Mouse (Mus musculus) CH12.LX (cell line): ENCODE results near the gene Qk. TPM values are rescaled to one million over a fixed set of nuclear protein-coding genes. Genes with fewer than 3 reads are reported as not detected.

Experiments used
- DNase-seq: peaks from one replicate; pipeline ENCODE4 v3.0.0-alpha.2; 2013; ENCODE audit errors: extremely low read depth
- H3K27ac ChIP-seq: 2 replicates; pipeline ENCODE4 v1.5.1; 2012; ENCODE audit warnings: low read depth, mild to moderate bottlenecking, control low read depth, moderate library complexity; ENCODE audit not compliant: insufficient read depth
- H3K27me3 ChIP-seq: replicated peaks from 2 replicates; pipeline ENCODE3; 2012; ENCODE audit warnings: inconsistent platforms
- H3K36me3 ChIP-seq, 2 experiments: replicated peaks in 1 of 2; 2 replicates each; pipeline versions ENCODE3 to v1.6.1; 2012; ENCODE audit warnings: inconsistent platforms in 1 of 2, low read length in 1 of 2, mild to moderate bottlenecking in 1 of 2, mixed read lengths in 1 of 2, moderate library complexity in 1 of 2; ENCODE audit not compliant: control insufficient read depth in 1 of 2, insufficient read depth in 1 of 2
- H3K4me1 ChIP-seq, 2 experiments: 2 replicates each; pipeline ENCODE4 v1.6.1; 2012; ENCODE audit warnings: inconsistent platforms in 1 of 2, moderate library complexity in 1 of 2; ENCODE audit not compliant: insufficient read depth in 2 of 2, control insufficient read depth in 1 of 2
- H3K4me2 ChIP-seq: 2 replicates; pipeline ENCODE4 v1.6.1; 2012; ENCODE audit warnings: low read depth, mild to moderate bottlenecking, control low read depth; ENCODE audit not compliant: poor library complexity, insufficient read depth, severe bottlenecking
- H3K4me3 ChIP-seq, 3 experiments: fragments of 150-350 bp in 1 of 3; sonication (generic) in 1 of 3; replicated peaks in 1 of 3; 2 replicates each; pipeline versions ENCODE3 to v1.5.1; 2011 to 2012; ENCODE audit warnings: low read depth in 2 of 3, low read length in 2 of 3, mild to moderate bottlenecking in 2 of 3, moderate library complexity in 2 of 3, control low read depth in 1 of 3, improper control_type of control experiment in 1 of 3, inconsistent platforms in 1 of 3, mixed read lengths in 1 of 3; ENCODE audit not compliant: poor library complexity in 1 of 3
- H3K79me2 ChIP-seq: replicated peaks from 2 replicates; pipeline ENCODE4 v1.6.1; 2012; ENCODE audit warnings: mild to moderate bottlenecking, moderate library complexity; ENCODE audit not compliant: control insufficient read depth, poor library complexity, insufficient read depth, severe bottlenecking; ENCODE audit errors: extremely low read depth
- H3K9ac ChIP-seq: 2 replicates; pipeline ENCODE4 v1.6.1; 2012; ENCODE audit warnings: low read depth, mild to moderate bottlenecking, control low read depth, moderate library complexity; ENCODE audit not compliant: insufficient read depth
- H3K9me3 ChIP-seq: replicated peaks from 2 replicates; pipeline ENCODE3; 2012; ENCODE audit warnings: low read length, inconsistent platforms, mixed read lengths
- CHD2 ChIP-seq: IDR thresholded peaks from 2 replicates; pipeline ENCODE4 v1.6.1; 2011; ENCODE audit warnings: low read length, improper control_type of control experiment
- E2F4 ChIP-seq: IDR thresholded peaks from 2 replicates; pipeline ENCODE4 v1.6.1; 2011; ENCODE audit warnings: low read depth, low read length, improper control_type of control experiment; ENCODE audit not compliant: insufficient replicate concordance
- ELF1 ChIP-seq: IDR thresholded peaks from 2 replicates; pipeline ENCODE4 v1.6.1; 2014; ENCODE audit warnings: low read depth, mild to moderate bottlenecking, inconsistent platforms, low read length, improper control_type of control experiment
- EP300 ChIP-seq: IDR thresholded peaks from 2 replicates; pipeline ENCODE4 v1.6.1; 2011; ENCODE audit warnings: low read length, improper control_type of control experiment
- ETS1 ChIP-seq: conservative IDR thresholded peaks from 2 replicates; pipeline ENCODE4 v1.6.1; 2012; ENCODE audit warnings: low read depth, mild to moderate bottlenecking, inconsistent platforms, low read length, improper control_type of control experiment, moderate library complexity
- GABPA ChIP-seq: IDR thresholded peaks from 2 replicates; pipeline ENCODE4 v1.6.1; 2012; ENCODE audit warnings: low read depth, low read length, improper control_type of control experiment, inconsistent platforms; ENCODE audit not compliant: insufficient replicate concordance
- HCFC1 ChIP-seq: IDR thresholded peaks from 2 replicates; pipeline ENCODE4 v1.6.1; 2012; ENCODE audit warnings: low read depth, mild to moderate bottlenecking, inconsistent platforms, low read length, improper control_type of control experiment
- IRF4 ChIP-seq: IDR thresholded peaks from 2 replicates; pipeline ENCODE4 v1.6.1; 2014; ENCODE audit warnings: low read depth, mild to moderate bottlenecking, inconsistent platforms, low read length, improper control_type of control experiment
- JUND ChIP-seq: conservative IDR thresholded peaks from 2 replicates; pipeline ENCODE4 v1.6.1; 2011; ENCODE audit warnings: low read depth, low read length, improper control_type of control experiment
- MEF2A ChIP-seq: IDR thresholded peaks from 2 replicates; pipeline ENCODE4 v1.6.1; 2014; ENCODE audit warnings: low read depth, mild to moderate bottlenecking, inconsistent platforms, low read length, improper control_type of control experiment, borderline replicate concordance
- MXI1 ChIP-seq: IDR thresholded peaks from 2 replicates; pipeline ENCODE4 v1.6.1; 2011; ENCODE audit warnings: mild to moderate bottlenecking, low read depth, low read length, improper control_type of control experiment
- NRF1 ChIP-seq: IDR thresholded peaks from 2 replicates; pipeline ENCODE4 v1.6.1; 2014; ENCODE audit warnings: low read depth, mild to moderate bottlenecking, inconsistent platforms, low read length, improper control_type of control experiment, moderate library complexity
- PAX5 ChIP-seq: IDR thresholded peaks from 2 replicates; pipeline ENCODE4 v1.6.1; 2012; ENCODE audit warnings: low read length, inconsistent platforms, mixed read lengths
- SIN3A ChIP-seq: IDR thresholded peaks from 2 replicates; pipeline ENCODE4 v1.6.1; 2012; ENCODE audit warnings: low read length, improper control_type of control experiment, inconsistent platforms
- SMC3 ChIP-seq: IDR thresholded peaks from 2 replicates; pipeline ENCODE4 v1.6.1; 2011; ENCODE audit warnings: low read depth, low read length, improper control_type of control experiment
- USF2 ChIP-seq: conservative IDR thresholded peaks from 2 replicates; pipeline ENCODE4 v1.6.1; 2011; ENCODE audit warnings: low read depth, low read length, improper control_type of control experiment
- ZC3H11A ChIP-seq: IDR thresholded peaks from 2 replicates; pipeline ENCODE4 v1.6.1; 2012; ENCODE audit warnings: low read depth, mild to moderate bottlenecking, inconsistent platforms, low read length, improper control_type of control experiment
- ZMIZ1 ChIP-seq: IDR thresholded peaks from 2 replicates; pipeline ENCODE4 v1.6.1; 2012; ENCODE audit warnings: low read depth, mild to moderate bottlenecking, inconsistent platforms, low read length, improper control_type of control experiment
- dilution Hi-C: fragments of 300-500 bp; cut with MboI; formaldehyde crosslinking; loops from 2 replicates; pipeline ENCODE4 v1.14.3; 2020; ENCODE audit warnings: low sequenced_read_pairs; ENCODE audit not compliant: extremely low pct_unique_long_range_greater_than_20kb, extremely low pct_ligation_motif_present
- in situ Hi-C: fragments of 300-500 bp; cut with MboI; formaldehyde crosslinking; loops from 3 replicates; pipeline ENCODE4 v1.14.3; 2019; ENCODE audit warnings: low sequenced_read_pairs, low pct_ligation_motif_present, low pct_unique_long_range_greater_than_20kb, mixed read lengths
- polyA plus RNA-seq: library from polyadenylated mRNA; unstranded; fragments of >175 nt; gene quantifications from 2 replicates; pipeline ENCODE4 v1.2.1, GENCODE M21; 2012; ENCODE audit warnings: low read depth; ENCODE audit not compliant: insufficient read length
- total RNA-seq, 2 experiments: library from RNA; depleted of rRNA; stranded (reverse); fragments of 300-350 nt in 1 of 2; fragments of >200 nt in 1 of 2; gene quantifications; 2 replicates each; pipeline ENCODE4 v1.2.3; 2012 to 2014

Gene Qk
- total and polyA plus RNA-seq, 3 experiments = 22.2 to 51.4 (median 29.3) TPM

GRCm38 (mm10) chr17:10367044-10367443 is 47.4 kb upstream of the Qk start:
- no peak overlapping the region for H3K27ac ChIP-seq
- TF ChIP-seq GABPA = no peak
- no peak overlapping the region for H3K9ac ChIP-seq
- no peaks in the 10 kb centered on the region for H3K79me2 ChIP-seq
- dilution Hi-C loops = no loop called here
- in situ Hi-C loops = no loop called here
- H3K9me3 ChIP-seq = no peaks in the 10 kb centered on the region
- no peak for DNase-seq
- peaks cover 2 to 12% of the 10 kb centered on the region in 2 experiments; a peak in 3 of 4 replicates for H3K4me1 ChIP-seq
- no peaks in the 10 kb centered on the region for H3K27me3 ChIP-seq
- no peak overlapping the region for H3K4me2 ChIP-seq
- no peaks in the 10 kb centered on the region for H3K36me3 ChIP-seq
- no peak overlapping the region for H3K4me3 ChIP-seq

DNA sequence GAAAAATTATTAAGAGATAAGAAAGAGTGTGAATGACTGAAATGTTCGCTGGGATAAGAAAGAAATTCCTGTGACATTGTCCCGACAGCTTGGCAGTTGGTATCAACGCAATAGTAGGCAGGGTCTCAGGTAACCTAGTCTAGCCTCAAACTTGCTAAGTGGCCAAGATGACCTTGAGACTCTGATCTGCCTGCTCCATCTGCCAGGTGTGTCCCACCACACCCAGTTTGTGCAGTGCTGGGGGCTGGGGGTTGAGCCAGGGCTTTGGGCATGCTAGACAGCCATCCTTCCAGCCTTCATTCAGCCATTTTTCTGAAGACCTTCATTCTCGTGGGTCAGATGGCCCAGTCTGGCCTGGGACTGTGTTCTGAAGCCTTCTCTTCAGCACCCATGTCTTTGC is 46.9 kb upstream of the Qk start:
- Histone ChIP-seq H3K4me3 (no peak overlapping the region), H3K9ac (no peak overlapping the region)
- TF ChIP-seq ETS1 = no peak
- TF ChIP-seq EP300 = no peak
- no peak for TF ChIP-seq HCFC1
- TF ChIP-seq JUND = no peak
- TF ChIP-seq SIN3A = no peak
- TF ChIP-seq ELF1 = no peak
- no peak for TF ChIP-seq USF2
- TF ChIP-seq MXI1 = no peak
- no peak for TF ChIP-seq PAX5
- no peak for TF ChIP-seq NRF1
- no peak for TF ChIP-seq MEF2A
- TF ChIP-seq SMC3 = no peak
- TF ChIP-seq E2F4 = no peak
- no peak for TF ChIP-seq CHD2
- no peak for TF ChIP-seq IRF4
- TF ChIP-seq ZMIZ1 = no peak
- no peak for TF ChIP-seq ZC3H11A
- TF ChIP-seq, all 38 proteins: peak for 0
- Histone ChIP-seq H3K4me1 (peaks cover 0 to 10% of the 10 kb centered on the region in 2 experiments; a peak in 2 of 4 replicates), H3K27me3 (no peaks in the 10 kb centered on the region), H3K27ac (no peak overlapping the region), H3K4me2 (no peak overlapping the region), H3K36me3 (no peaks in the 10 kb centered on the region), H3K79me2 (no peaks in the 10 kb centered on the region), H3K9me3 (no peaks in the 10 kb centered on the region)
- in situ Hi-C loops (no loop called here), dilution Hi-C loops (no loop called here)
- no peak for DNase-seq
